Mouse (Mus musculus): ENCODE results near the gene Ctsf.
"Not testable (repeated sequence)": the region's sequence is repeated elsewhere in the genome, so short reads cannot be mapped to it uniquely, and the experiment has no call there.

Gene Ctsf

DNA sequence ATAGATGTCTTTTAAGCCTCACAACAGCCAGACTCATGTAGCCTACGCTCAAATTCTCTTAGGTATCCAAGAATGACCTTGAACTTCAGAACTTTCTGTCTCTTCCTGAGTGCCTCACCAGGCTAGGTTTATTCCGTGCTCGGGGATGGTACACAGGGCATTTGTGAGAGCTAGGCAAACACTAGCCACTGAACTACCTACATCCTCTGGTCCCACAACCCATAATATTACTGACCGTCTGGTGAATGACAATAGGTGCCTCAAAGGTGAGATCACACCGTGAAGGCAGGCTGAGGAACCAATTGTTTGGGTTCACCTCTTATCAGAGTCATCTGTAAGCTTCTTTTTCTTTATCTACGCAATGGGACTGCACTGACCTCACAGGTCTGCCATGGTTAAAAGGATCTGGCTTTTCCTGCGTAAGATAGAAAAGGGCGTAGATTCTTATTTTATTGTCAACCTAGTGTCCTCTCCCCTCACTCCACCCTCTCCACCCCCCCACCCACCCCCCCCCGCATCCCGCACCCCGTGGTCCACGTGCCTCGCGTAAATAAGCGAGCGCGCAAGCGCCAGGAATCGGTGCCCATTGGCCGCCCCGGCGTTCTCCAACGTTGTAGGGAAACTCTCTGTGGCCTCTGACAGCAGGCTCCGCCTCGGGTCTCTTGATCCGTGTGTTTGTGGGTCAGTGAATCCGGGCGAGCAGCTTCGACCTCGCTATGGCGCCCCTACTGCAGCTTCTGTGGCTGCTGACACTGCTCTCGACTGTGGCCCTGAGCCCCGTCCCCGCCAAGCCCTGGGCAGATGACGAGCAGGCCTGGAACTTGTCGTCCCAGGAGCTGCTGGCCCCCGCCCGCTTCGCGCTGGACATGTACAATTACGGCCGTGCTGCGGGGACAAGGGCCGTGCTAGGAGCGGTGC, at the start of gene Ctsf:
Ctsf (plus strand) TSS at position 579 of the 918 bp plus-strand sequence.
- peak; percentile 92 for DNase-seq

DNA sequence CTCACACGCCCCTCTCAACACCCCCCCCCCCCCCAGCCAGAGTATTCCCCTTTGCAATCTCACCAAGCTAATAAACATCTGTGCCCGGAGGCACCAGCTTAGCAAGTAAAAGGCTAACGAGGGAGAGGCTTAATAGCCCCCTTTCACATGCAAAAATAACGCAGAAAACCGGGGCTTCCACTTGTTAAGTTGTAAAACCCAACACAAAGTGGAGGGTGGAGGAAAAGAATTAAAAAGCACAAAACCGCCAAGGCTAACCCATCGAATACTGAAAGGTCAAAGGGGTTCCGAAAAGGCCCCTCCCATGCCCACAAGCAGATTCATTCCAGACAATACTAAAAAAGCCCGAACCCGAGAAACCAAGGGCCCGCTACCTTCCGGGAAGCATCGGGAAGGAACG, 44.6 kb upstream of the Ctsf start:
- no peak for DNase-seq

DNA sequence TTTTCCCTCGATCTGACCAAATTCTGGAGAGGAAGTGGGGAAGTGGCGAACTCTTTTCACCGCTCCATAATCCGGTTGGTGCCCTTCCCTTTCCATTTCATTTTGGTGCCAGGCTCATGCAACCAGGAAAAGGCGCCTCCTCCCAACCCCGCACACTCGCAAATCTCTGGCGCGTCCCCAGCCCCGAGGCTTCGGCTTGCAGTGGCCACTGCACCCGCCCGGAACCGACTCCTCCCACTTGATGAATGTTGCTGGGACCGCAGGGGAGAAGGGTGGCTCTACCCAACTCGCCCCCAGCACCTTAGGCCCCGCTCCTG, 44.2 kb upstream of the Ctsf start:
- no peak for DNase-seq

DNA sequence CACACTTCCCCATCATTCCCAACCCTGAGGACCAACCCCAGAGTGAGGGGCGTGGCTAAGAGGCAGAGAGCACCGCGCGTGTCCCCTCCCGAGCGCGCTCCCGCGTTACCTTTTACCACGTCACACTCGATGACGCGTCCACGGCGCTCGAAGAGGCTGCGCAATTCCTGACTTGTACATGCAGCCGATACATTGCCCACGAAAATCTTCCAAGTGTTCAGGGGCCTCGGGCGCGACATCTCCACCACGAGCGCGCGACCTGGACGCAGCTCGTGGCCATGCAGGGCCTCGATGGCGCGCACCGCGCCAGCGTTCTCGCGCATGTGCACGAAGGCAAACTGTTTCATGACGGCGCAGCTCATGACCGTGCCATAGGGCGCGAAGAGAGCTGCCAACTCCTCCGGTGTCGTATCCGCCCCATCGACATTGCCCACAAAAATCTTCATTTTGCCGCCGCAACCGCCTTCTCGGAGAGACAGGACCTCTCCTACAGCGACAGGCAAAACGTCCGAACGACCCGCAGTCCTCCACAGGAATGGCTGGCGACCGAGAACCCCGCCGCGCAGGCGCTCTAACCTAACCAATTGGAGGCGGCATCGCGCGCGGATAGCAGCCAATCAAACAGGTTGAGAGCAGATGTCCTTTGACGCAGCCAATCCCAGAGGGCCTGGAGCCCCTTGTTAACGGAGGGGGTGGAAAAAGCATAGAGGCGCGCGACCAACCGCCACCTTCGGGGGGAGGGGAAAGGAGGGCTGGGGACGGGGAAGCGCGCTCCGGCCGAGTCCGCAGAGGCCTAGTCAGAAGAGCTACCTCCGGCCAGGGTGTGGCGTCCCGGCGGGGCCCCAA, 43.6 kb upstream of the Ctsf start, which contains the start of the genes Gm21992 and Rbm14:
Gm21992 (minus strand) TSS at position 550 of the 846 bp plus-strand sequence.
Rbm14 (minus strand) TSS at position 572 of the 846 bp plus-strand sequence.
- DNase-seq = peak; percentile 99

DNA sequence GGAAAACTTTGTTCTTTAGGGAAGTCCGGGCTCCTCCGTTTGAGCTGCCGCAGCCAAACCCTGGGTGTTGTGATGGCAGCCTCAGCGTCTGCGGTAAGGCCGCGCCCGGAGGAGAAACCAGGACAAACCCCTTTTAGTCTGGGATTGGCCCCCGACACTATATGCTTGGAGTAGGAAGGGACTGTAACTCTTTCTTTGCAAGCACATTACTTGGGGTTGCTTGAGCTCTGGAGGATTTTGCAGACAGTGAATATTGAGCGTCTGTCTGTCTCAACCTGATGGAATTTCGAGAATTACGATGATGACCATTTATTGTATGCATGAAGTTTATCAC, 43.1 kb upstream of the Ctsf start:
- DNase-seq = no peak

DNA sequence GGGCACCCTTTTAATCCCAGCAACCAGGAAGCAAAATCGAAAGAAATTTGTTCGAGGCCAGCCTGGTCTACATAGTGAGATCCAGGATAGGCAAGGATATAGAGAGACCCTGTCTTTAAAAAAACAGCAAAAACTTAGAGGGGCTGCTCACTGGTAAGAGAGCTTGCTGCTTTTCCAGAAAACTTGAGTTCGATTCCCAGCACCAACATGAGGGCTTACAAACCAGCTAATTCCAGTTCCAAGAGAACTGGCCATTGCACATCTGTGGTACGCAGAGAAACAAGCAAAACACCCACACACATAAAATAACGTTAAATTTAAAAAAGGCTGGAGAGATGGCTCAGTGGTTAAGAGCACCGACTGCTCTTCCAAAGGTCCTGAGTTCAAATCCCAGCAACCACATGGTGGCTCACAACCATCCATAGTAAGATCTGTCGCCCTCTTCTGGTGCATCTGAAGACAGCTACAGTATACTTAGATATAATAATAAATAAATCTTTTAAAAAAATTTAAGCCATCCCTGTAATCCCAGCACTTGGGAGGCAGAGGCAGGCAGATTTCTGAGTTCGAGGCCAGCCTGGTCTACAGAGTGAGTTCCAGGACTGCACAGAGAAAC, 42.5 kb upstream of the Ctsf start:
- not testable (repeated sequence) for DNase-seq

GRCm38 (mm10) chr19:4813015-4813414, 41.9 kb upstream of the Ctsf start:
- DNase-seq = no peak

DNA sequence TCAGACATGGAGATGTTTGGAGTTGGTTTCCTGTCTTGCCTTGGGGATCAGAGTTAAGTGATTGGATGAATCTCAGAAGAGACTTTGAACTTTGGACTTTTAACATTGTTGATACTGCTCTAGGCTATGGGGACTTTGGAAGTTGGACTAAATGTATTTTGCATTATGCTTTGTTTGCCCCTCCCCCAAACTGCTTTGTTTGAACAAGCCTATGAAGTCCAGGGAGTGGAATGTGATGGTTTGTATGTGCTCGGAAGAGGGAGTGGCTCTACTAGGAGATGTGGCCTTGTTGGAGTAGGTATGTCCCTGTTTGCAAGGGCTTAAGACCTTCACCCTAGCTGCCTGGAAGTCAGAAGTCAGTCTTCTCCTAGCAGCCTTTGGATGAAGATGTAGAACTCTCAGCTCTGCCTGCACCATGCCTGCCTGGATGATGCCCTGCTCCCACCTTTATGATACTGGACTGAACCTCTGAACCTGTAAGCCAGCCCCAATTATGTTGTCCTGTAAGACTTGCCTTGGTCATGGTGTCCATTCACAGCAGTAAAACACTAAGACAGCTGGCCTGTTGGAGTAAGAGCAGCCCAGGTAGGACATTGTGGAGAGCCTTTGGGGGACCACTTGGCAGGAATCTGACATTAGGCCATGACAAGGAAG, 37.6 kb upstream of the Ctsf start:
- no peak for DNase-seq

GRCm38 (mm10) chr19:4820678-4821303, 34.1 kb upstream of the Ctsf start:
- peak; percentile 66 for DNase-seq

DNA sequence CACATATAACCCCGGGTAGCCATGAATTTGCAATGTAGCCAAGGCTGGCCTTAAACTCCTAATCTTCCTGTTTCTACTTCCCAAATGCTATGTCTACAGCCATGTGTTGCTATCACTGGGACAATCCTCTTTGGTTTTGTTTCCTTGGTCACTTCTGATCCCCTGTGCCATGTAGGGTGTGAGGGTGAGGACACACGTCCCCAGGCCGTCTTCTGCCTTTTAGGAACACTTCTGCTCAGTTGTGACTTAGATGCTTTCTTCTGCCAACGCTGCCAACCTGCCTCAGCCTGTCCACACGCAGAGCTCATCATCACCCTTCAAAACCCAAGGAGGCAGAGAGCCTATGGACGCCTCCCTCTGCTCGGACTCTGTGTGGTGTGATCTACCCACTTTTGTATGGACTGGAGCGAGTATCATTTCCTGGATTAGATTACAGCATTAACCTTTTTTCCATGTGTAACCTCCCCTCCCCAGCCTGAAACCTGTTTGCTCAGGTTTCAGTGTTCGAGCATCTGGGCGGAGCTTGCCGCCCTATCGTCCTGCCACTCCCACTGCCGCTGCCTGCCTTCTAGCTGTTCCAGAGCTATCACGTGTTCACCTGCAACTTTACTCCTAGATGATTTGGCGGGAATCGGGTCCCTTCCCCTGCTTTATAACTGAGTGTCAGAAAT, 26.4 kb upstream of the Ctsf start:
- DNase-seq = no peak

- DNase-seq = peak; percentile 25
These were observed 25.8 kb upstream of the Ctsf start for GRCm38 (mm10) chr19:4829156-4829555.

GRCm38 (mm10) chr19:4833977-4834376, 21.0 kb upstream of the Ctsf start:
- DNase-seq = no peak

DNA sequence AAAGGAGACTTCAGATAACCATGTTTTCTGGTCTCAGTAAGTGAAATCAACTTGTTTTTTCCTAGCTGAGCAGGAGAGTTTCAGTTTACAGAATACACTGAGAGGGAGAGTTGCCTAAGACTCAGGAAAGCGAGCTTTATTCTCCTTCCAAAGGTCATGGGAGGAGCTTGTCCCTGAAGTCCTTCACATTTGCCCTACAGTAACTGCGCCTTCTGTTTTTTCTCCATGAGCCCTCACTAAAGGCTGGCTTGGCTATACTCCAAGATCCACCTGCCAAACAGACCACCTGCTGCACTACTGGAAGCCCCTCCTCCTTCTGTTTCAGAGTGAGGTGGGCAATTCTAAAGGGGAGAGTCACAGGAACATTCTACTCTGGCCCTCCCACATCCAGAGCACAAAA, 18.8 kb upstream of the Ctsf start:
- DNase-seq = no peak

GRCm38 (mm10) chr19:4837049-4837448, 17.9 kb upstream of the Ctsf start:
- DNase-seq = no peak

DNA sequence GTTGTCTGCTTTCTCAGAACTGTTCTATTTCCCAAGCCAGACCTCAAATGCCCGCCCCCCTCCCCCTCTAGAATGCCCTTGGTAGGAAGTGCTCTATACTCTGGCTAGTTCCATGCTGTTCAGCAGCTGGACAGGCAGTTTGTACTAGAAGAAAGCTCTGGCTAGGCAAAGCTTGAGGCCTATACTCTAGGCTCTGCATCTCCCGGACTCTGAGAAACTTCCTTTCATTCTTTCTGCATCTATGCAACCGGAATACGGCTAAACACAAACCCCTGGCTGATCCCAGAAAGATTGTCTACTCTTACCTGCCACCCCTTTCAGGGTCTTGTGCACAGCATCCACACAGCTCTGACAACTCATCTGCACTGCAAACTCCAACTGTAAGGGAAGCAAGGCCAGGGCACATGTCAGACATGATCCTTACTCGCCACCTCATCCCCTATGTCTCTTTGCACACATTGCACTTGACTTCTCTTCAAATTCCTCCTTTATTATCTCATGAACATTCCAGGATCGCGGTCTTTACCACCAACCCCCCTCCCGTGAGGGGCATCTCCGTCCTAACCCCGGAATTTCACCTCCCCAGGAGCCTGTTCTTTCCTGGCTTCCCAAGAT, 16.3 kb upstream of the Ctsf start:
- no peak for DNase-seq

DNA sequence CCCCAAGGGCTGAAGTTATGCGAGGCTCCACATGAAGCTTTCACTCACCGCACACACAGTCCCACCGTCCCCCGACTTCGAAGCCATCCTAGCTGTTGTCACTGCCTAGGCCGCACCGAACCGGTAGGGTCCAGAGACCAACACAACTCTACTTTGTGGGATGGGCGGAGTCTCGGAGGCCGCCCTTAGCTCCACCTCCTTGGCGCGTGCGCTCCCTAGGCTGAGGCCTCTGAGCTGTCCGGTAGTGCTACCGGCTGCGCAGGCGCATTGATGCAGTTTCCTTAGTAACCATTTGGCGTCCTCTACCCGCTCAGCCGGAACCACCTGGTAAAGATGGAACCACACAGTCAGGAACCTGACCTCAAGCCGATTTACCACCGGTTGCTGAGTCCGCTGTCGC, 15.8 kb upstream of the Ctsf start, which contains the start of the genes Ccs and Ccdc87:
Ccs (minus strand) TSS at position 184 of the 400 bp plus-strand sequence.
Ccdc87 (plus strand) TSS at position 218 of the 400 bp plus-strand sequence.
- DNase-seq = peak; percentile 97

DNA sequence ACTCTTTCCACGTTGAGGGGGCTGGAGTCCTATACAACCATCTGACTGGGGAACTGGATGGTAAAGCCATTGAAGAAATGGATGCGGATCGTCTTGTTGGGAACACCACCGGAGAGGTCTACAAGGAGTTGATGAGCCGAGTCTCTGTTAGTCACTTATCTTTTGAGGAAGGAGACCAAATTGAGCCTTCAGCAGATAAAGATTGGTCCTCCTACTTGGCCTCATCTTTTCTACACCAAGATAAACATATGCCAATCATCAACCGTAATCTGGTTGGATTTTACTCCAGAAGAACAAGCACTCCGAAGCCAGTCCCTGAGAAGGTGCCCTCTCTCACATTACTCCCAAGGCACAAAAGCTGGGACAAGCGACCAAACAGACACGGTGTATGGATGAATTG, 14.1 kb upstream of the Ctsf start:
- no peak for DNase-seq

DNA sequence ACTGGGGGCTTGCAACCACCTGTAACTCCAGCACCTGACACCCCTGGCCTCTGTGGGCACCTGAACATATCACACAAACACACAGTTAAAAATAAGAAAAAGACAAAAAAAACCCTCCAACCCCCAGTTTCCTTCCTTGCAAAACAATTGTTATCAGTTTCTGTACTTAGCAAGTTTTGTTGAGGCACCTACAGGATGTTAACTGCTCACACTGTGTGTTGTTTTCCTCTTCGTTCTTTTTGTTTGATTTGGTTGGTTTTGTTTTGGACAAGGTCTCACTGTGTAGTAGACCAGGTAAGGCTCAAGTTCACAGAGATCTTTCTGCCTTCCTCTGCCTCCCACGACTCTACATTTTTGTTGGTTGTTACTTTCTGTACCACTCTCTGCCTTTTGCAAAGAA, 12.3 kb upstream of the Ctsf start:
- no peak for DNase-seq

- no peak for DNase-seq
These were observed 9.1 kb upstream of the Ctsf start for GRCm38 (mm10) chr19:4845846-4846245.

DNA sequence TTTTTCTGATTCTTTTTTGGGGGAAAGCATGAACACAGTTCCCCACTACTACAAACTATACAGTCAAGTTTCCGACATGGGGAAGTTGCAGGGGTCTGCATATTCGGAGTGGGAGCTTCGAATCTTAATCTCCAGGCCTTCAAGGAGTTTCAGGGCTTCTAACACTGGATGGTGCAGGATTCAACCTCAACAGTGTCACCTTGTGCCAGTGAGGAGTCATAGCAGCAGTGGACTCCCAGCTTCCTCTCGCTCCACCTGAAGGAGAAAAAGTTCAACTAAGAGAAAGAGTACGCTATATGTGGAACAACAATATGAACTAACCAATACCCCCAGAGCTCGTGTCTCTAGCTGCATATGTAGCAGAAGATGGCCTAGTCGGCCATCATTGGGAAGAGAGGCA, 7.4 kb upstream of the Ctsf start:
- no peak for DNase-seq

GRCm38 (mm10) chr19:4849800-4850199, 5.1 kb upstream of the Ctsf start:
- no peak for DNase-seq
